Mouse (Mus musculus) thymus, postnatal 36 days (tissue): ENCODE measurements around the gene 1700037C18Rik.
"Not testable (repeated sequence)": the region's sequence is repeated elsewhere in the genome, so short reads cannot be mapped to it uniquely, and the experiment has no call there.

Source experiments
- DNase-seq, 2 experiments: peaks; one replicate each; pipeline ENCODE4 v3.0.0; 2022; ENCODE audit warnings: mixed read lengths in 2 of 2

1700037C18Rik gene

DNA sequence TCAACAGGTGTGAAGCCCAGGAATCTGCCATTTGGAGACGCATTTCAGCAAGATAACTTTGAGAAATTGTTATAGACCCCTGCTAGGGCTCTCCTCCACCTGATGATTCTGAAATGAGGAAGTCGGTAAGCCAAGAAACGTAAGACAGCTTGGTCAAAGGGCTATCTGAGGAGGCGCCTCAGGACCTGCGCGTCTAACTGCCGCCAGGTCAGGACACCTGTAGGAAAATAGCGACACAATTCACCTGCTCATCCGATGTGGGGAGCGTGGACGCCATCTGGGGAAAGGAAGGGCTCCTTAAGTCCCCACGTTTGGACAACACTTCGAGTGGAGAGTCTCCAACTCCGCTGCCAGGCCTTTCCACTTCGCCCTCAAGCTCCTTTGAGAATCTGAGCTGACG lies 36.7 kb downstream of the 1700037C18Rik start:
- DNase-seq, result no peak

GRCm38 (mm10) chr16:3859254-3859653 lies 49.2 kb downstream of the 1700037C18Rik start:
- DNase-seq, result no peak

DNA sequence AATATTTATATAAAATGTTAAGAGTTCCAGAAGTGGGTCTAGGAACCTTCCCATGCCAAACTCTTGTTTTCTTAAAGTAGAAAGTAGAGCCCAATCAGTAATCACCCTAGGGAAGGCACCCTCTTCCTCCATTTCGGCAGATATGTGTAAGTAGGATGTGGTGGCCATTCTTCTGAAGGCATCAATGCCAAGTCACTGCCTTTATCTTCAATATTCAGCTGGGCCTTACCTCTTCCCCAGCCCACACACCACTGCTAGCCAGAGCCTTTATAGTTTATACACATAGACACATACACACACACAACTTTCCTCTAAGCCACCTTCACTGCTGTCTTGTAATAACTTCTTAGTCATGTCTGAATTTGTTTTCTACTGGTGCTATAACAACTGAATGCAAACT lies 52.7 kb downstream of the 1700037C18Rik start:
- no peak for DNase-seq

DNA sequence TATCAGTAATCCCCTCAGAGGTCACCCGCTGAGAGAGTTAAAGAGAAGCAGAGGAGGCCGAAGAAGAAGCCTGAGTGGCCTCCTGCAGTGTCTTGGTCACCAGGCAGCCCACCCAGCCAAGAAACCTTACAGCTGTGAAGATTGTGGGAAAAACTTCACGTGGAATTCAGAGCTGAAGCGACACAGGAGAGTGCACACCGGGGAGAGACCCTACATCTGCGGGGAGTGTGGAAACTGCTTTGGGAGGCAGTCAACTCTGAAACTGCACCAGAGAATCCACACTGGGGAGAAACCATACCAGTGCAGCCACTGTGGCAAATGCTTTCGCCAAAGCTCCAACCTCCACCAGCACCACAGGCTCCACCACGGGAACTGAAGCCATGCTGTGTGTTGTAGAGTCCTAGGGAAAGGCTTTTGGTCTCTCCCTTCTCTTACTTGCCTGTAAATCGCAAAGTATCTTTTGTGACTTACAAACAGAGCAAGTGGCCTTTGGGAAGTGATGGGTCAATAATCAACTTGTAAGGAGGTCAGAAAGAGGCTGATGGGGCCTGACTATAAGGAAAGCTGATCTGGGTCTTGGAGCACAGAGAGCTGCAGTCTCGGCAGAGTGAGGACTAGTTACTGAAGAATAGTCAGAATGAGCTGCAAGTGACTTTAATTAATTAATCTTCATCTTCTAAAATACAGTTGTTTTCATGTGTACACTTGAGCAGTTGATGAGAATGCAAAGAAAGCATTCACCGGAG lies 53.9 kb downstream of the 1700037C18Rik start:
- no peak for DNase-seq

DNA sequence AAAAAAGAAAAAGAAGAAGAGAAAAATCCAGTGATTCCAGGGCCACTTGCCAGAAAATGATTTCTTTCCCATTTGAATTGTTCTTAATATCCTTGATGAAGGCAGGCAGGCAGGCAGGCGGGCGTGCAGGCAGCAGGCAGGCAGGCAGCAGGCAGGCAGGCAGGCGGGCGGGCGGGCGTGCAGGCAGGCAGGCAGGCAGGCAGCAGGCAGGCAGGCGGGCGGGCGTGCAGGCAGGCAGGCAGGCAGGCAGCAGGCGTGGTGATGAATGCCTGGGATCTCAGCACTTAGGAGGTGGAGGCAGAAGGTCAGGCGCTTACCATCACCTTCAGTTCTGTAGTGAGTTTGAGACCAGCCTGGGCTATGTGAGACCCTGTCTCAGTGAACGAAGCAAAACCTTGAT lies 55.9 kb downstream of the 1700037C18Rik start:
- no peak for DNase-seq

- DNase-seq, result not testable (repeated sequence)
These were observed 57.2 kb downstream of the 1700037C18Rik start for GRCm38 (mm10) chr16:3851301-3851700.

DNA sequence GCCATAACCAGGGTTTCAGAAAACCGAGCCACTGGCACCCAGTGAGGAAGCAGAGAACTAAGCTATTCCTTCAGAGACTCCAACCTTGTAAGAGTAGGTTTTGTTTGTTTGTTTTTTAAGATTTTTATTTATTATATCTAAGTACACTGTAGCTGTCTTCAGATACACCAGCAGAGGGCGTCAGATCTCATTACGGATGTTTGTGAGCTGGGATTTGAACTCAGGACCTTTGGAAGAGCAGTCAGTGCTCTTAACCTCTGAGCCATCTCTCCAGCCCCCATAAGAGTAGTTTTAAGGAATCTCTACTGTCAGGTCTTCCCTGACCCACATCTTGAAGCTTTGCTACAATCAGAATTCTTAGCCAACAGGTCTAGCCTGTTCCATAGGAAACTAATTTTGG lies 60.1 kb downstream of the 1700037C18Rik start:
- no peak for DNase-seq

GRCm38 (mm10) chr16:3847871-3848270 lies 60.6 kb downstream of the 1700037C18Rik start:
- DNase-seq, result no peak

DNA sequence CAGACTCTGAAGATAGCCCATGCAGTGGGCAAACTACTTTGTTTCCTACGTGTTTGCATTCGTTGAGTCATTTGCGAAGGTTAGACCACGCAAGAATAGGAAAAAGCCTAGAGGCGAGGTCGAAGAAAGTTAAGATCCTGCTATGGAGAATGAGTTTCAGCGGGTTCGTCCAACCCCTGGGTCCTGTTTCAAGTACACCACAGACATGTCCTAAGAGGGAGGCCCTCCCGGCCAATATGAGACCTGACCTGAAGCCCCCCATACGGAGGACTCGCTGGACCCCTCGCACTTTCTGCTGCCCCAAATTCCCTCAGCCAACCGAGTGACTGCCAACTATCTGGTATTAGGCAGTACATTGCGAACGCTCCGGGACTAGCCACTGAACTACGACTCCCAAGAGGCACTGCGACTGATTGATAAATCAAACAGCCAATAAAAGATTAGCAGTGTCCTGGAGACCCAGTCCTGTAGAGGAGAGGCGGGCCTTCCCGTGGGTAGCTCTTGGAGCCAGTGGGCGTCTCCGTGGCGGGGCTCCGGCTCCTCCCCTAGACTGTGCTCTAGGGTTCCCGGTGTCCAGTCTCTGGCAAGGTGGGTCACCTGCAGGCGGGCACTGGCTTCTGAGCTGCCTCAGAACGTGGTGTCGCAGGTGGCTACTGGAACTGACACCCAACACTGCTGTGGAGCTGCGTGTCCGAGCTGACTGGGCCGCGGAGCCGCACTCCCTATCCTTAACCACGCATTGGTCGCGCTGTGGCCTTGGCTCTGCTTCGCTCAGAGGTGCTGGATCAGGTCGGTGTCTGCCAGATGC lies 61.6 kb downstream of the 1700037C18Rik start, which contains the start of gene Zfp174:
Zfp174 (plus strand) TSS at position 558 of the 808 bp plus-strand sequence.
- DNase-seq, result peak; percentile 87 to 92
